Mouse (Mus musculus): ENCODE measurements around the gene Ccdc92b. TPM values are rescaled to one million over a fixed set of nuclear protein-coding genes. Genes with fewer than 3 reads are reported as not detected.

Gene Ccdc92b
- polyA plus RNA-seq, 1 experiment from 2014 or later = 1.5 TPM

GRCm38 (mm10) chr11:74589401-74590238, 29.8 kb upstream of the Ccdc92b start:
- no peak for ATAC-seq (ENCODE audit: insufficient read depth, low FRiP score, low read depth)
- Histone ChIP-seq H3K4me2 (peak overlapping the region; percentile 67), H3K27ac (no peak overlapping the region), H3K9ac (no peak overlapping the region), H3K36me3 (no peaks in the 10 kb centered on the region), H3K9me3 (no peaks in the 10 kb centered on the region), H3K27me3 (replicated peaks) (peaks cover 46% of the 10 kb centered on the region), H3K4me1 (0 out of 2 replicates have a peak, but pooled peaks cover 9% of the 10 kb centered on the region), H3K4me3 (replicated peaks) (peak overlapping the region; percentile 37)
- 2% methylated on average over 66 of the region's 66 CpGs for whole genome bisulfite sequencing

GRCm38 (mm10) chr11:74590239-74590596, 29.2 kb upstream of the Ccdc92b start:
- Histone ChIP-seq H3K4me3 (replicated peaks) (peak overlapping the region; percentile 37), H3K4me1 (0 out of 2 replicates have a peak, but pooled peaks cover 9% of the 10 kb centered on the region), H3K27ac (no peak overlapping the region), H3K4me2 (peak overlapping the region; percentile 67), H3K36me3 (no peaks in the 10 kb centered on the region), H3K9ac (no peak overlapping the region), H3K27me3 (replicated peaks) (peaks cover 46% of the 10 kb centered on the region), H3K9me3 (no peaks in the 10 kb centered on the region)
- WGBS = 2% methylated on average over 25 of the region's 25 CpGs
- no peak for ATAC-seq (ENCODE audit: insufficient read depth, low FRiP score, low read depth)

- Histone ChIP-seq H3K9ac (no peak overlapping the region), H3K27me3 (replicated peaks) (peaks cover 46% of the 10 kb centered on the region), H3K9me3 (no peaks in the 10 kb centered on the region), H3K4me1 (0 out of 2 replicates have a peak, but pooled peaks cover 9% of the 10 kb centered on the region), H3K4me2 (no peak overlapping the region), H3K4me3 (replicated peaks) (no peak overlapping the region), H3K27ac (no peak overlapping the region), H3K36me3 (no peaks in the 10 kb centered on the region)
- 36% methylated on average over 13 of the region's 13 CpGs for WGBS
- ATAC-seq (ENCODE audit: insufficient read depth, low FRiP score, low read depth) = no peak
Observed at GRCm38 (mm10) chr11:74590691-74591090, 28.7 kb upstream of the Ccdc92b start.

GRCm38 (mm10) chr11:74592246-74592645, 27.2 kb upstream of the Ccdc92b start:
- no peaks in the 10 kb centered on the region for H3K9me3 ChIP-seq
- no peak for ATAC-seq (ENCODE audit: insufficient read depth, low FRiP score, low read depth)
- no peak overlapping the region for H3K4me3 ChIP-seq (replicated peaks)
- no peak overlapping the region for H3K9ac ChIP-seq
- peaks cover 46% of the 10 kb centered on the region for H3K27me3 ChIP-seq (replicated peaks)
- H3K4me1 ChIP-seq = 0 out of 2 replicates have a peak, but pooled peaks cover 12% of the 10 kb centered on the region
- H3K4me2 ChIP-seq = no peak overlapping the region
- no peaks in the 10 kb centered on the region for H3K36me3 ChIP-seq
- WGBS = 74% methylated on average over 3 of the region's 3 CpGs
- no peak overlapping the region for H3K27ac ChIP-seq

GRCm38 (mm10) chr11:74597283-74597989, 22.0 kb upstream of the Ccdc92b start:
- Histone ChIP-seq H3K4me1 (0 out of 2 replicates have a peak, but pooled peaks cover 3% of the 10 kb centered on the region), H3K27me3 (replicated peaks) (0 out of 2 replicates have a peak, but pooled peaks cover 3% of the 10 kb centered on the region), H3K4me3 (replicated peaks) (no peak overlapping the region), H3K27ac (peak overlapping the region; percentile 7; the same call in 1 of the 2 replicates), H3K9ac (no peak overlapping the region), H3K9me3 (no peaks in the 10 kb centered on the region), H3K36me3 (no peaks in the 10 kb centered on the region), H3K4me2 (no peak overlapping the region)
- WGBS = 52% methylated on average over 4 of the region's 4 CpGs
- ATAC-seq (ENCODE audit: insufficient read depth, low FRiP score, low read depth) = peak; percentile 80

GRCm38 (mm10) chr11:74597990-74598337, 21.4 kb upstream of the Ccdc92b start:
- Histone ChIP-seq H3K4me2 (no peak overlapping the region), H3K4me1 (0 out of 2 replicates have a peak, but pooled peaks cover 3% of the 10 kb centered on the region), H3K27ac (no peak overlapping the region; the same call in 1 of the 2 replicates), H3K27me3 (replicated peaks) (no peaks in the 10 kb centered on the region), H3K9ac (no peak overlapping the region), H3K36me3 (no peaks in the 10 kb centered on the region), H3K4me3 (replicated peaks) (no peak overlapping the region), H3K9me3 (no peaks in the 10 kb centered on the region)
- no peak for ATAC-seq (ENCODE audit: insufficient read depth, low FRiP score, low read depth)

GRCm38 (mm10) chr11:74602286-74602685, 17.1 kb upstream of the Ccdc92b start:
- Histone ChIP-seq H3K27me3 (replicated peaks) (no peaks in the 10 kb centered on the region), H3K9me3 (no peaks in the 10 kb centered on the region), H3K4me1 (no peaks in the 10 kb centered on the region), H3K4me3 (replicated peaks) (no peak overlapping the region), H3K4me2 (no peak overlapping the region), H3K36me3 (no peaks in the 10 kb centered on the region), H3K27ac (no peak overlapping the region), H3K9ac (no peak overlapping the region)
- 91% methylated on average over 1 of the region's 1 CpGs for WGBS
- no peak for ATAC-seq (ENCODE audit: insufficient read depth, low FRiP score, low read depth)

- Histone ChIP-seq H3K4me1 (peaks cover 8% of the 10 kb centered on the region; the same call in 1 of the 2 replicates), H3K9ac (no peak overlapping the region), H3K4me3 (replicated peaks) (no peak overlapping the region), H3K9me3 (no peaks in the 10 kb centered on the region), H3K4me2 (peak overlapping the region; percentile 67), H3K27me3 (replicated peaks) (peaks cover 28% of the 10 kb centered on the region), H3K36me3 (no peaks in the 10 kb centered on the region), H3K27ac (no peak overlapping the region)
- WGBS = 32% methylated on average over 5 of the region's 5 CpGs
- ATAC-seq (ENCODE audit: insufficient read depth, low FRiP score, low read depth) = no peak
Observed at GRCm38 (mm10) chr11:74610068-74610467, 9.3 kb upstream of the Ccdc92b start.

GRCm38 (mm10) chr11:74610545-74611176, 8.7 kb upstream of the Ccdc92b start, which contains the start of gene Rap1gap2:
Gene Rap1gap2 (minus strand): TSS chr11:74610915.
- no peaks in the 10 kb centered on the region for H3K36me3 ChIP-seq
- H3K4me3 ChIP-seq (replicated peaks) = peak within 1 kb of the TSS; percentile 37
- H3K4me2 ChIP-seq = peak within 1 kb of the TSS; percentile 67
- H3K4me1 ChIP-seq = peaks cover 8% of the 10 kb centered on the region; the same call in 1 of the 2 replicates
- H3K9me3 ChIP-seq = no peaks in the 10 kb centered on the region
- H3K9ac ChIP-seq = no peak within 1 kb of the TSS
- WGBS = 2% methylated on average over 50 of the region's 50 CpGs
- ATAC-seq (ENCODE audit: insufficient read depth, low FRiP score, low read depth) = peak; percentile 35; the same call in 1 of the 2 replicates
- no peak within 1 kb of the TSS for H3K27ac ChIP-seq
- peaks cover 31% of the 10 kb centered on the region for H3K27me3 ChIP-seq (replicated peaks)

- ATAC-seq (ENCODE audit: insufficient read depth, low FRiP score, low read depth) = peak; percentile 50; the same call in 1 of the 2 replicates
- WGBS = 14% methylated on average over 7 of the region's 7 CpGs
- Histone ChIP-seq H3K4me2 (0 out of 2 replicates have a peak overlapping the region, but pooled peaks have one; percentile 67), H3K36me3 (no peaks in the 10 kb centered on the region), H3K9me3 (no peaks in the 10 kb centered on the region), H3K4me1 (peaks cover 8% of the 10 kb centered on the region; the same call in 1 of the 2 replicates), H3K9ac (no peak overlapping the region), H3K4me3 (replicated peaks) (no peak overlapping the region), H3K27me3 (replicated peaks) (peaks cover 31% of the 10 kb centered on the region), H3K27ac (no peak overlapping the region)
Observed at GRCm38 (mm10) chr11:74611437-74611836, 8.0 kb upstream of the Ccdc92b start.

GRCm38 (mm10) chr11:74613428-74613827, 6.0 kb upstream of the Ccdc92b start:
- ATAC-seq (ENCODE audit: insufficient read depth, low FRiP score, low read depth) = no peak
- H3K4me2 ChIP-seq = no peak overlapping the region
- H3K9me3 ChIP-seq = no peaks in the 10 kb centered on the region
- H3K9ac ChIP-seq = no peak overlapping the region
- no peaks in the 10 kb centered on the region for H3K36me3 ChIP-seq
- H3K4me1 ChIP-seq = peaks cover 8% of the 10 kb centered on the region; the same call in 1 of the 2 replicates
- H3K4me3 ChIP-seq (replicated peaks) = no peak overlapping the region
- 65% methylated on average over 4 of the region's 4 CpGs for WGBS
- peaks cover 31% of the 10 kb centered on the region for H3K27me3 ChIP-seq (replicated peaks)
- no peak overlapping the region for H3K27ac ChIP-seq

Measured in stomach, embryonic 15.5 days (tissue).